33 mouse cellular contexts compared by ENCODE assay signal in the genomic region with DNA sequence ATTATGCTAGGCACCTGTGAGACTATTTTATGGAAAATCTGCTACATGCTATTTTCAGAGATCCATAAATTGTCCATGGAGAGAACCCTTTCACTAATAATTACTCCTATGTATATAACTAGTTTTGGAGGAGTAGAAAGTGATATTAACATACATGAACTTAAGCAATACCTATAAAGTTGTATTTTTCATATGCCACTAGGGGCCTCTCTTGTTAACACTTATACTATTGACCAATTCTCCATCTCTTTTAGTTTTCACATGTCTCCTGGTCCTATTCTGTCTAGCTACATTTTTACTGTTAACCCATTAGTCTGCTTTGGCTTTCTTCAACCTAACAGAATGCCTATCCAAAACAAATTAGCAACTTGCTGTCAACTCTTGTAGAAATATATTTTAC. TPM values are rescaled to one million over a fixed set of nuclear protein-coding genes. Genes with fewer than 3 reads are reported as not detected.
DNase-seq lines count a peak whose midpoint lies in the region; ATAC-seq and TF ChIP-seq lines count a peak whose summit lies in the region.
"Had no signal": no experiment of that assay in that cellular context is flagged by ENCODE, and none has a peak within 500 bp of the region (broad histone marks: within the 10 kb centered on the region; RNA-seq: fewer than 3 reads in every experiment).

No protein-coding gene starts in this region.

- no peak overlapping the region for H3K27ac ChIP-seq in heart, adult 2 months
- H3K27ac ChIP-seq in heart, embryonic 10.5 days = no peak overlapping the region
- H3K27ac ChIP-seq in layer of hippocampus, adult 2 months = no peak overlapping the region
- H3K27ac ChIP-seq in hindbrain, embryonic 12.5 days = no peak overlapping the region
- H3K27ac ChIP-seq: embryonic facial prominence, embryonic 12.5 days; embryonic facial prominence, embryonic 15.5 days; gastrocnemius, adult 2 months; hindbrain, embryonic 13.5 days had no signal

- TF ChIP-seq POLR2A in heart, adult 2 months (IDR thresholded peaks at IDR 0.05; ENCODE audit: insufficient read depth, low read depth, low read length) = no peak

- no peak for DNase-seq in heart, adult 2 months
- DNase-seq in heart, embryonic 10.5 days (ENCODE audit: low spot score) = no peak
- no peak for DNase-seq in layer of hippocampus, adult 2 months (ENCODE audit: low spot score in 2 of 2)
- no peak for DNase-seq in layer of hippocampus, postnatal 10 days (ENCODE audit: low spot score in 2 of 2)
- DNase-seq in 3T3-L1 (ENCODE audit: low read depth, low spot score) = peak; percentile 18
- DNase-seq: adrenal gland, adult 2 months; adrenal gland, postnatal 14 days; B cell, adult 2 months; cerebellum, adult 11 months; cerebellum, adult 2 months; cerebellum, adult 9-11 months; cerebellum, postnatal 25 days; forebrain, postnatal 0 days; gastrocnemius, adult 2 months; gastrocnemius, postnatal 14 days; heart, adult 18-20 months had no signal

- H3K4me2 ChIP-seq in hindbrain, embryonic 12.5 days (replicated peaks) = no peak overlapping the region
- H3K4me2 ChIP-seq: embryonic facial prominence, embryonic 12.5 days; embryonic facial prominence, embryonic 15.5 days; heart, embryonic 11.5 days; hindbrain, embryonic 13.5 days had no signal

- H3K9ac ChIP-seq in heart, adult 2 months (ENCODE audit: low read depth, low read length) = no peak overlapping the region
- H3K9ac ChIP-seq in hindbrain, embryonic 12.5 days = no peak overlapping the region
- H3K9ac ChIP-seq: embryonic facial prominence, embryonic 12.5 days; embryonic facial prominence, embryonic 15.5 days; forebrain, postnatal 0 days; hindbrain, embryonic 13.5 days had no signal

- intact Hi-C loops in heart, adult 2 months (cut with DNase I) = no loop called here

- H3K9me3 ChIP-seq in heart, embryonic 10.5 days = no peaks in the 10 kb centered on the region
- no peaks in the 10 kb centered on the region for H3K9me3 ChIP-seq in hindbrain, embryonic 12.5 days (replicated peaks)
- H3K9me3 ChIP-seq: embryonic facial prominence, embryonic 12.5 days; embryonic facial prominence, embryonic 15.5 days; hindbrain, embryonic 13.5 days had no signal

- no peaks in the 10 kb centered on the region for H3K79me2 ChIP-seq in heart, adult 2 months (replicated peaks; ENCODE audit: control insufficient read depth, insufficient read depth, low read length)

- no peaks in the 10 kb centered on the region for H3K4me1 ChIP-seq in heart, adult 2 months (ENCODE audit: control insufficient read depth, insufficient read depth, low read length)
- H3K4me1 ChIP-seq in heart, embryonic 10.5 days = no peaks in the 10 kb centered on the region
- no peaks in the 10 kb centered on the region for H3K4me1 ChIP-seq in hindbrain, embryonic 12.5 days
- H3K4me1 ChIP-seq: embryonic facial prominence, embryonic 12.5 days; embryonic facial prominence, embryonic 15.5 days; hindbrain, embryonic 13.5 days had no signal

- no peak for TF ChIP-seq EP300 in heart, adult 2 months (IDR thresholded peaks at IDR 0.05; ENCODE audit: insufficient read depth, low read depth, low read length)

- H3K27me3 ChIP-seq in heart, adult 2 months (ENCODE audit: control insufficient read depth, insufficient read depth, low read length) = no peaks in the 10 kb centered on the region
- H3K27me3 ChIP-seq in heart, embryonic 10.5 days (ENCODE audit: insufficient read depth, poor library complexity, severe bottlenecking) = no peaks in the 10 kb centered on the region
- H3K27me3 ChIP-seq in hindbrain, embryonic 12.5 days = no peaks in the 10 kb centered on the region
- H3K27me3 ChIP-seq: embryonic facial prominence, embryonic 12.5 days; embryonic facial prominence, embryonic 15.5 days; hindbrain, embryonic 13.5 days had no signal

- no peak for ATAC-seq in hindbrain, embryonic 12.5 days (ENCODE audit: low FRiP score)
- ATAC-seq: forebrain, embryonic 14.5 days; forebrain, postnatal 0 days; hindbrain, embryonic 16.5 days had no signal

- no peak overlapping the region for H3K4me3 ChIP-seq in heart, adult 2 months
- no peak overlapping the region for H3K4me3 ChIP-seq in heart, embryonic 10.5 days
- H3K4me3 ChIP-seq in layer of hippocampus, adult 2 months = no peak overlapping the region
- H3K4me3 ChIP-seq in hindbrain, embryonic 12.5 days = no peak overlapping the region
- H3K4me3 ChIP-seq: embryonic facial prominence, embryonic 12.5 days; embryonic facial prominence, embryonic 15.5 days; gastrocnemius, adult 2 months; hindbrain, embryonic 13.5 days had no signal

- no peaks in the 10 kb centered on the region for H3K36me3 ChIP-seq in heart, adult 2 months (ENCODE audit: control insufficient read depth, insufficient read depth, low read length)
- H3K36me3 ChIP-seq in heart, embryonic 10.5 days = no peaks in the 10 kb centered on the region
- H3K36me3 ChIP-seq in hindbrain, embryonic 12.5 days = no peaks in the 10 kb centered on the region
- H3K36me3 ChIP-seq: embryonic facial prominence, embryonic 12.5 days; embryonic facial prominence, embryonic 15.5 days; hindbrain, embryonic 13.5 days had no signal

- 0 out of 2 replicates have a peak, but pooled peaks have one; percentile 4 for TF ChIP-seq CTCF in heart, adult 2 months (IDR thresholded peaks at IDR 0.05)
- peak; percentile 57 for TF ChIP-seq CTCF in layer of hippocampus, adult 2 months (conservative IDR thresholded peaks at IDR 0.05)

RNA-seq across cellular contexts. Expression of a gene that starts 23.0 kb away (rescaled TPM):
- total RNA-seq in heart, adult 2 months (2021) = not detected
- polyA plus RNA-seq in heart, adult 2 months (2012; rRNA removed) = not detected in 2 replicates
- not detected in 2 replicates for polyA plus RNA-seq in heart, embryonic 10.5 days (2016; fragmentation: Nextera tagmentation; extraction: Ambion mirVana)
- total RNA-seq in layer of hippocampus, adult 2 months (2021) = not detected
- total RNA-seq in layer of hippocampus, postnatal 10 days (2021) = not detected
- polyA plus RNA-seq in hindbrain, embryonic 12.5 days (2016; fragmentation: Nextera tagmentation; extraction: Ambion mirVana) = not detected in 2 replicates
- total RNA-seq: adrenal gland, adult 2 months; adrenal gland, postnatal 14 days; adrenal gland, postnatal 4 days; common myeloid progenitor, adult 5-6 weeks; forebrain, postnatal 0 days; gastrocnemius, adult 2 months; gastrocnemius, postnatal 14 days; heart, adult 18-20 months; heart, postnatal 25 days; hematopoietic stem cell, adult 5-6 weeks; MEL had no signal
- polyA plus RNA-seq: adrenal gland, adult 2 months; embryonic facial prominence, embryonic 12.5 days; embryonic facial prominence, embryonic 15.5 days; forebrain, embryonic 11.5 days; forebrain, embryonic 14.5 days; forebrain, postnatal 0 days; gonadal fat pad, adult 2 months; heart, embryonic 11.5 days; heart, embryonic 14.5 days; heart, postnatal 0 days; hindbrain, embryonic 13.5 days; hindbrain, embryonic 16.5 days had no signal

RNA-seq across cellular contexts. Expression of a gene that starts 24.8 kb away (rescaled TPM):
- total RNA-seq in heart, adult 2 months (2021) = not detected
- polyA plus RNA-seq in heart, adult 2 months (2012; rRNA removed) = not detected in 2 replicates
- not detected in 2 replicates for polyA plus RNA-seq in heart, embryonic 10.5 days (2016; fragmentation: Nextera tagmentation; extraction: Ambion mirVana)
- not detected for total RNA-seq in layer of hippocampus, adult 2 months (2021)
- total RNA-seq in layer of hippocampus, postnatal 10 days (2021) = not detected
- polyA plus RNA-seq in hindbrain, embryonic 12.5 days (2016; fragmentation: Nextera tagmentation; extraction: Ambion mirVana) = not detected in 2 replicates
- total RNA-seq: adrenal gland, adult 2 months; adrenal gland, postnatal 14 days; adrenal gland, postnatal 4 days; common myeloid progenitor, adult 5-6 weeks; forebrain, postnatal 0 days; gastrocnemius, adult 2 months; gastrocnemius, postnatal 14 days; heart, adult 18-20 months; heart, postnatal 25 days; hematopoietic stem cell, adult 5-6 weeks; MEL had no signal
- polyA plus RNA-seq: adrenal gland, adult 2 months; cerebellum, adult 2 months; embryonic facial prominence, embryonic 12.5 days; embryonic facial prominence, embryonic 15.5 days; forebrain, embryonic 11.5 days; forebrain, embryonic 14.5 days; forebrain, postnatal 0 days; frontal cortex, adult 2 months; gonadal fat pad, adult 2 months; heart, embryonic 11.5 days; heart, embryonic 14.5 days; heart, postnatal 0 days; hindbrain, embryonic 13.5 days; hindbrain, embryonic 16.5 days had no signal
